Mouse (Mus musculus) fibroblast of lung, adult 2 months (primary cell): ENCODE results near the gene Eef1akmt3.
A peak's percentile ranks its signal among the peaks of the same experiment; 100 is the strongest.

Source experiments
- DNase-seq: peaks from one replicate; pipeline ENCODE4 v3.0.0-alpha.2; 2011; ENCODE audit warnings: low read depth

Gene Eef1akmt3

DNA sequence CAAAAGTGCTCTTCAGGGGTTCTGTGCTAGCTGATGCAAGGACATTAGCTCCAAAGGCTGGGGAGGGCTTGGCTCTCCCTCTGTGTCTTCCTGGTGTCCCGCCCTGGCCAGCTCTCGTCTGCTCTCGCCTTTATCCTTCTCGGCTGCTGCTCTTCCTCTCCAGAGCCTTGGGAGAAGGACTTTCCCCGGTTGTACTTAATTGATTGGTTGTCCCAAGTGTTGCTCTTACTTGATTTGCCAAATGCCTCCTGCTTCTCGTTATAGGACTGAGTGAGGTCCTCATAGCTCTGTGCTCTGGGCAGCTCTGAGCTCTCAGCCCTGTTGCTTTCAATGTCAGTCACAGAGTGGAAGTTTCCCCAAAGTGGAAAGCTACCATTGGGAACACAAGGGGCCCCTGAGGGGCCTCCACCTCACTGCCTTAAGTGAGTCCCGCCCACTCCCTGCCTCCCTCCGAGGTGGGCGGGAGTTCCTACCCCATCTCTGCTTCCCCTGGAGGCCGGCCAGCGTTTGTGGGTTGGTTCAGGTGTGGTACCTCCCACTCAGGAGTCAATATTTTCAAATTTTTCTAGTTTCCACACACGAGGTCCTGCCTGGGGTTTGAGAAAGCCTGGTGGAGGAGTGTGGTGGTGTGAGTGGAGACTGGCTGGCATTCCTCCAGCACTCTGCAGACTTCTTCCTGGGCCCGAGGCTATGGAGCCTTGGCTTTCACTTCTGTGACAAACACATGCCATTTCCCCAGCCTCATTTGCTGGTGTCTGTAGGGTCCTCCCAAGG, 43.8 kb downstream of the Eef1akmt3 start:
- no peak for DNase-seq

DNA sequence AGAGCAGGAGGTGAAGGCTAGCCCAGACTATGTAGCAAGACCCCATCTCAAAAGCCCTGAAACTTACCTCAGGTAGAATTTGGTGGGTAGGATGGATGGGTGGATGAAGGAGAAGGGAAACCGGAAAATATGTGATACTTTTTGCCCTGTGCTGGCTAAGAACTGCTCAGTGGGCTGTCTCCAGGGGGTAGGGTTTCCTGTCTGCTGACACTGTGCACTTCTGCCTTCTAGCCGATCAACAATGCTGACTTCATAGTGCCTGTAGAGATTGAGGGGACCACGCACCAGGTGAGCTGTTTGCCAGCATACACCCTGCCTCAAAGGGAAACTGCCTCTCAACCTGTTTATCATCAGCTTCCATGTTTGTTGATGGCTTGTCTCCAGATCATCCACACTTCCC, 47.7 kb downstream of the Eef1akmt3 start:
- no peak for DNase-seq

DNA sequence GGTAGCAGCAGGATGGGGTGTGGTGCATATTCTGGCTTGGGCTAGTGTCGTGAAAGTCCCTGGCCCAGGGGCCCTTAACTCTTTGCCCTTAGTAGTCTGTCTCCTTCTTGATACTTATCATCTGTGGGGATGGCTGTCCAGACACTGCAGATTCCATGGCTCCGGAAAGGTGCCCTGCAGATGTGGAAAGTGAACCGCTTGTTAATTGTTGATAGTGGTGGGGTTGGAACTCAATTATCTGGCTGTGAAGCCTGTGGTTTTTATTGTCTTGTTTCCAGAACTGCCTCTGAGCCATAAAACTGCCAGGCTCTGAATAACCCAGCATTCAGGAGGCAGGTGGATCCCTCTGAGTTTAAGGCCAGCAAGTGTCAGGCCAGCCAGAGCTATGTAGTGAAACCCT, 49.6 kb downstream of the Eef1akmt3 start:
- DNase-seq, result no peak

DNA sequence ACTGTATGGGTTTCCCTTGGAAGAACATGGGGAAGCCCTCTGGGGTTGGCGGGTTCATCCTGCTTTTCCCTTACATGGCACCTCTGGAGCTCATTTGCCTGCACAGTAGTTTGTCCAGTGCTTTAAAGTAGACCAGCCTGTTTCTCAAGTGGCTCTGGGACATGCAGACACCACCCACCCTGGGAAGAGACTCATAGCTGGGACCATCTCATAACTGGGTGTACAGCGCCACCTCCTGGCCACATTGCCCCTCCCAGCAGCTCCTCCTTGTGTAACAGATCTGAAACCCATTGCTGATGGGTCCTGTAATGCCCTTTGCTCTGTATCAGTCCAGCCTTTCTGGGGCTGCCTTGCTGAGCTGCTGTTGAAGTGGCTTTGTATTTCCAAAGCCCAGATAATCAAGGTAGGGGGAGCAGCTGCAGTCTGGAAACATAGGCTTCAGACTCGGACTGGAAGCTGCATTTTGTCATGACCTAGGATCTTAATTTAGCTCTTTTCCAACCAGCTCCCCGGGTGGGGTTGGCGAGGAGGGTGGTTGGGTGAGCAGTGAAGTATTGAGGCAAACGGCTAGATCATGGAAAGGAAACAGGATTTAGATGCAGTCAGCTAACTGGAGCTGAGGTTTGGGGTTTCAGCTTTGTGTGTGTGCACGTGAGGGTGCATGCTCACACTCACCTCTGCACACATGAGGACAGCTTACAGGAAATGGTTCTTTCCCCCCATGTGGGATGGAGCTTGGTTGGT, 50.8 kb downstream of the Eef1akmt3 start:
- DNase-seq, result peak; percentile 61

DNA sequence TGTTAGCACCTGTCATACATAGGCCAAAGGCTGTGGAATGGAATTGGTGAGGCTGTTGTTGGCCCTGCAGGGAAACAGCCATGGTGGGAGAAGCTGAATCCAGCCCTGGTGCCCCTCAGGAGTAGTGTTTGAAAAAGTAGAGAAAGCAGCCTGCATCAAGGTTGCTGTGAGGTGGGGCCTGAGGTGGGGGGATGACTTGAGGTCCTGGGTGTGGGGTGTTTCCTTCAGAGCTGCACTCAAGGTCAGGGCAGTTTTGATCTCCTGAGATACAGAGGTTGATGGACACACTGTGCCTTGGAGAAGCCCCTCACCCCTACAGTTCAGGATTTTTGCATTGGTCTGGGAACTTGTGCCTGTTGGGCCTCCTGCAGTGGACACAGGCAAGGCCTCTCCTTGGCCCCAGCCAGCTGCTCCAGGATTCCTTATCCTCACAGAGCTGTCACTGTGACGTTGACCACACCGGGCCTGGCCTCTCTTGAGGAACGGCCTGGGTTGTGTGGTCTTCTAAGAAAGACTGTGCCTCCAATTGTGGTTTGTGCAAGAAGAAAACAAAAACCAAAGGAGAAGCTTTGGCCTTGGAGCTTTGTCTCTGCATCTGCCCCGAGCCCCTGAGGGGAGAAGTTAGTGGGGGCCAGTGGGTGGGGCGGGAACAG, 52.7 kb downstream of the Eef1akmt3 start:
- no peak for DNase-seq

DNA sequence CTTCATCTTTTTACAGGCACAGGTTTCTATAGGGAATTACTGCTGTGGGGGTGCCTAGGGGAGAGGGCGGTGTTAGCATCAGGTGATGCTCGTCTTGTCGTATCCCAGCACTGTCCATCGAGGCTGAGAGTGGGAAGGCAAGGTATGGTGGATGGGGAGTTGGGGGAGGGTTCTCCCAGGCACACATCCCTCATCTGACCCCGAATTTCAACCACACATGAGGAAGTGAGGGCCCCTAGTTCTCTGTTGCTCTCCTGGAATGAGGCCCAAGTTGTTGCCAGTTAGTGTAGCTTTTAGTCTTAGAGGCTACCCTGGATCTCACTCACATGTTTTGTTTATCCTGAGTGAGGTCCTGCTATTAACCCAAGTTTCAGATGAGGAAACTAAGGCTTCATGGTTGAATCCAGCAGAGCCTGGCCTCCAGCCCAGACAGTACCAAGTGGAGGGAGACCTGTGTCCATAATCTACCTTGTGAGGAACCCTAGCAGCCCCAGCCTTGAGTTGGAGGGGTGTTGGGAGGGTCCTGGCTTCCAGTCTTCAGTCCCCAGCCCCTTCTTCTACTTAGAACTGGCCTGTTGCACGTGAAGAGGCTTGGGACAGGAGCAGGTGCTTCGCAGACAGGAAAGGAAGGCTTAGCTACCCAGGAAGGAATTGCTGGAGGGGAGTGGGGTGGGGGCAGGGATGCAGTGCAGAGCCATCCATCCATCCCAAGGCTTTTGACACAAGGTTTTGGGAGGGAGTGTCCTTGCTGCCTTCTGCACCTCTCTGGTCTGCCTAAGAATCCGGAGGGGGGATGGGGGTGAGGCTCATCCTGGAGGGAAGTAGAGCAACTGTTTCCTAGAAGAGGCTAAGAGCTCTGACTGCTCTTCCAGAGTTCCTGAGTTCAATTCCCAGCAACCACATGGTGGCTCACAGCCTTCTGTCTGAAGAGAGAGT, 53.9 kb downstream of the Eef1akmt3 start:
- DNase-seq, result no peak

DNA sequence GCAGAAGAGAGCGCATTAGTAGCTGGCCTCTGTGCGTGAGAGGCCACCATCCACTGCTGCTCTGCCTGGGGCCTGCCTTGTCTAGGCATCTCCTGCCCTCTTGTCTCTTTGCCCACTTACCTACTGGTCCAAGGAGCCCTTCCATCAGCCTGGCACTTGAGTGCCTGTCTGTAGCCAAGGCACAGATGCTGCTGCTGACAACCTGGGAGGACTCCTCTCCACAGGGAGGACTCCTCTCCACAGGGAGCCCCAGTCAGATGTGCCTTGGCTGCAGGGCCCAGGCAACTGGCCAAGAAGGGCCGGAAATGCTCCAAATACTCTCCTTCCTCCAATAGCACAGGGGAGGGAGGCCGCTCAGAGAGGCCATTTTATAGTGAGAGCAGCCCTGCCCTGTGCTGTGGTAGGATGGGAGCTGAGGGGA, 54.8 kb downstream of the Eef1akmt3 start:
- no peak for DNase-seq

DNA sequence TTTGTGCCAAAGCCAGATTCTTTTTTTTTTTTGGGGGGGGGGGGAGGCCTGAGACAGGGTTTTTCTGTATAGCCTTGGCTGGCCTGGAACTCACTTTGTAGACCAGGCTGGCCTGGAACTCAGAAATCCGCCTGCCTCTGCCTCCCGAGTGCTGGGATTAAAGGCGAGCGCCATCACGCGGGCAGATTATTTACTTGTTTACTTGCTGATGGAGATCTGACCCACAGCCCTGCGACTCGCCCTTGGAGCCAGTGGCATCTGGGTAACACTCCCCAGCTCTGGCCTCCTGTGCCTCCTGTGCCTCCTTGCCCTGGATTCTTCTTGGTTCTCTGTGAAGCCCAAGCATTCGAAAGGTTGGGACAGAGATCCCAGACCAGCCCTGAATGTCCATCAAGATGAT, 55.7 kb downstream of the Eef1akmt3 start:
- DNase-seq, result no peak

DNA sequence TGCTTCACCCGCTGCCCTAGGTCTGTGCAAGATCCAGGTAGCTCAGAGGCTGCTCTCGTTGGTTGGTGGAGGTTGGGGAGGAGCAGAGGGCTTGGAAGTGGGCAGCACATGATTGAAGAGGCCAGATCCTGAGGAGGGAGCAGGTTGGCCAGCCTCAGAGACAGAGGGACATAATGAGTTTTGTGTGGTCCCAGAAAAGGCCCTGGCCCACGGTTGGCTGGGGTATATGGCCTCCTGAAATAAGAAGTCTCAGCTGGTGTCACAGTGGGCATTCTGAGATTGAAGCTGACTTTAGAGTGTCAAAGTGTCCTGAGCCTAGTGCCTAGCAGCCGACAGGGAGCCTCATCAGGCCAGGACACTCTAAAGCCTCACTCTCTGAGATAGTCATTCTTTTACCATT, 56.2 kb downstream of the Eef1akmt3 start:
- no peak for DNase-seq

DNA sequence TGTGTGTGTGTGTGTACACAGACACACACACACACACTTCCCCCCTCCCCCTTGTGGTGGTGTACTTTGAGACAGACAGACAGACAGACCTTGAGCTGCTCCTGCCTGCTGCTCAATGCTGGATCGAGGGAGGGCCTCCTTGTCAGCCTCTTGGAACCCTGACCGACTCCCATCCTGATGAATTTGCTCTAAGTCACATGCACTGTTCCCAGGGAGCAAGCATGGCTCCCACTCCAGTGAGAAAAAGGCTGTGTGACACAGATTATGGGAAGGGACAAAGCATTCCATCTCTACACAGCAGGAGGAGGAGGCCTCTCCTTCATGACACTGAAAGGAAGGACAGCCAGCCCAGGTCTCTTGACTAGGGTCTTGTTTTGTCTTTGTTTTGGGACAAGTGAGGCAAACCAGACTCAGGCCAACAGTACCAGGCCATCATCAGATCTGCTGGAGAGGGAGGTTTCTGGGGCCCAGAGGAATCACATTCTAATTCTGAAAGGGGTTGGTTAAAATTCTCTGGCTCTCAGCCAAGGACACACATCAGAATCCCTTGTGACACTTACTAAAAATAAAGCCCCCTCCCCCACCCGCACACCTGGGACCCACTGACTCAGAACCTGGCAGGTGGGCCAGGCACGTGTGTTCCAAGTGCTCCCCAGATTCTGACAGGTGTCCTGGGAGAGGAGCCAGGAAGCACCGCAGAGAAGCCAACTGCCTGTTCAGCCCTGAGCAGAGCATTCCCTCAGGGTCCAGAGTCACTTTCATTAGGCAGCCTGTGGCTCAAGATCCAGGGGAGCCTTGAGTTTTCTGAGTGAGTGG, 56.9 kb downstream of the Eef1akmt3 start:
- DNase-seq, result no peak

DNA sequence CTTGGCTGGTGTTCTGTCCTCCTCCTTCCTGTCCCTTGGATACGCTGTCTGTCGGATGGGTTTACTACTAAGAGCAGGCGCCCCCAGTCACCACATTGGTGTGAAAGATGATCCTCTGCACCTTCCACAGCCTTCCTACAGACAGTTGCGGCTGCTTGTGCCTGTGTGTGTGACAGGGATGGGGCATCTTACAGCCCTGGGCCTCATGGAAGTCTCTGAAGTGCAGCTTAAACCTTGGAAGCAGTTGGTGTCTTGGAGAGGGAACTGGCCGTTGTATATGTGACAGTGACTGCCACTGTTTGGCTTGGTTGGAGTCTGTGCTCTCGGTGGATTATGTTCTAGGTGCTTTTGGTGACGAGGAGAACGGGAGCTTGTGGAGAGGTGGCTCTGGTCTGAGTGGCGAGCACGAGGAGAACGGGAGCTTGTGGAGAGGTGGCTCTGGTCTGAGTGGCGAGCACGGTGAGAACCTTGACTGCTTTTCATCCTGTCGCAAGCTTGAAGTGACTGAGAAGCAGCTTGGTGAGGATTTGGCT, 58.1 kb downstream of the Eef1akmt3 start:
- DNase-seq, result no peak

DNA sequence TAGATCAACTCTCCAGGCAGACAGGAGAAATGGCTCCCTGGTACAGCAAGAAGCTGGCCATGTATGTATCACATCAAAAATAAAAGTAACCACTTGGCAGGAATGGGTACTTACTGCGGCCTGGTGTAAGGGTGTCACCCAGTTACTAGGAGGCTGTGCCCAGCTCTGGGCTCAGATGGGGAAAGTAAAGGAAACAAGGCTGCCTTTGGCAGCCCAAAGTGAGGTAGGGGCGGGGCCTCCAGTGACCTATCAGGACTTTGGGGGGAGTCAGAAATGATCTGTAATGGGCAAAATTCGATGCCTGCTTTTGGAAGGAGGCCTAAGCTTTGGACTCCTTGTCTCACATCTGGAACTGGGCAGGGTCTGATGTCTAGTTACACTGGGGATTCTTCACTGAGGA, 59.6 kb downstream of the Eef1akmt3 start:
- DNase-seq, result no peak
